Mouse (Mus musculus) CH12.LX (cell line): ENCODE data around the gene Washc3. TPM values are rescaled to one million over a fixed set of nuclear protein-coding genes. Genes with fewer than 3 reads are reported as not detected.

Source experiments
- DNase-seq: peaks from one replicate; pipeline ENCODE4 v3.0.0-alpha.2; 2013; ENCODE audit errors: extremely low read depth
- H3K27ac ChIP-seq: 2 replicates; pipeline ENCODE4 v1.5.1; 2012; ENCODE audit warnings: low read depth, mild to moderate bottlenecking, control low read depth, moderate library complexity; ENCODE audit not compliant: insufficient read depth
- H3K27me3 ChIP-seq: replicated peaks from 2 replicates; pipeline ENCODE3; 2012; ENCODE audit warnings: inconsistent platforms
- H3K36me3 ChIP-seq, 2 experiments: replicated peaks in 1 of 2; 2 replicates each; pipeline versions ENCODE3 to v1.6.1; 2012; ENCODE audit warnings: inconsistent platforms in 1 of 2, low read length in 1 of 2, mild to moderate bottlenecking in 1 of 2, mixed read lengths in 1 of 2, moderate library complexity in 1 of 2; ENCODE audit not compliant: control insufficient read depth in 1 of 2, insufficient read depth in 1 of 2
- H3K4me1 ChIP-seq, 2 experiments: 2 replicates each; pipeline ENCODE4 v1.6.1; 2012; ENCODE audit warnings: inconsistent platforms in 1 of 2, moderate library complexity in 1 of 2; ENCODE audit not compliant: insufficient read depth in 2 of 2, control insufficient read depth in 1 of 2
- H3K4me2 ChIP-seq: 2 replicates; pipeline ENCODE4 v1.6.1; 2012; ENCODE audit warnings: low read depth, mild to moderate bottlenecking, control low read depth; ENCODE audit not compliant: poor library complexity, insufficient read depth, severe bottlenecking
- H3K4me3 ChIP-seq, 3 experiments: fragments of 150-350 bp in 1 of 3; sonication (generic) in 1 of 3; replicated peaks in 1 of 3; 2 replicates each; pipeline versions ENCODE3 to v1.5.1; 2011 to 2012; ENCODE audit warnings: low read depth in 2 of 3, low read length in 2 of 3, mild to moderate bottlenecking in 2 of 3, moderate library complexity in 2 of 3, control low read depth in 1 of 3, improper control_type of control experiment in 1 of 3, inconsistent platforms in 1 of 3, mixed read lengths in 1 of 3; ENCODE audit not compliant: poor library complexity in 1 of 3
- H3K79me2 ChIP-seq: replicated peaks from 2 replicates; pipeline ENCODE4 v1.6.1; 2012; ENCODE audit warnings: mild to moderate bottlenecking, moderate library complexity; ENCODE audit not compliant: control insufficient read depth, poor library complexity, insufficient read depth, severe bottlenecking; ENCODE audit errors: extremely low read depth
- H3K9ac ChIP-seq: 2 replicates; pipeline ENCODE4 v1.6.1; 2012; ENCODE audit warnings: low read depth, mild to moderate bottlenecking, control low read depth, moderate library complexity; ENCODE audit not compliant: insufficient read depth
- H3K9me3 ChIP-seq: replicated peaks from 2 replicates; pipeline ENCODE3; 2012; ENCODE audit warnings: low read length, inconsistent platforms, mixed read lengths
- CHD2 ChIP-seq: IDR thresholded peaks from 2 replicates; pipeline ENCODE4 v1.6.1; 2011; ENCODE audit warnings: low read length, improper control_type of control experiment
- E2F4 ChIP-seq: IDR thresholded peaks from 2 replicates; pipeline ENCODE4 v1.6.1; 2011; ENCODE audit warnings: low read depth, low read length, improper control_type of control experiment; ENCODE audit not compliant: insufficient replicate concordance
- ELF1 ChIP-seq: IDR thresholded peaks from 2 replicates; pipeline ENCODE4 v1.6.1; 2014; ENCODE audit warnings: low read depth, mild to moderate bottlenecking, inconsistent platforms, low read length, improper control_type of control experiment
- EP300 ChIP-seq: IDR thresholded peaks from 2 replicates; pipeline ENCODE4 v1.6.1; 2011; ENCODE audit warnings: low read length, improper control_type of control experiment
- ETS1 ChIP-seq: conservative IDR thresholded peaks from 2 replicates; pipeline ENCODE4 v1.6.1; 2012; ENCODE audit warnings: low read depth, mild to moderate bottlenecking, inconsistent platforms, low read length, improper control_type of control experiment, moderate library complexity
- IRF4 ChIP-seq: IDR thresholded peaks from 2 replicates; pipeline ENCODE4 v1.6.1; 2014; ENCODE audit warnings: low read depth, mild to moderate bottlenecking, inconsistent platforms, low read length, improper control_type of control experiment
- MAX ChIP-seq: IDR thresholded peaks from 2 replicates; pipeline ENCODE4 v1.6.1; 2011; ENCODE audit warnings: low read length, improper control_type of control experiment
- NELFE ChIP-seq: IDR thresholded peaks from 2 replicates; pipeline ENCODE4 v1.6.1; 2011; ENCODE audit warnings: low read depth, low read length, improper control_type of control experiment
- PAX5 ChIP-seq: IDR thresholded peaks from 2 replicates; pipeline ENCODE4 v1.6.1; 2012; ENCODE audit warnings: low read length, inconsistent platforms, mixed read lengths
- RAD21 ChIP-seq: IDR thresholded peaks from 2 replicates; pipeline ENCODE4 v1.6.1; 2011; ENCODE audit warnings: low read depth, mild to moderate bottlenecking, low read length, improper control_type of control experiment, moderate library complexity
- TBP ChIP-seq: conservative IDR thresholded peaks from 2 replicates; pipeline ENCODE4 v1.6.1; 2011; ENCODE audit warnings: low read depth, low read length, improper control_type of control experiment
- TCF12 ChIP-seq: IDR thresholded peaks from 2 replicates; pipeline ENCODE4 v1.6.1; 2014; ENCODE audit warnings: low read depth, mild to moderate bottlenecking, inconsistent platforms, low read length, improper control_type of control experiment
- UBTF ChIP-seq: IDR thresholded peaks from 2 replicates; pipeline ENCODE4 v1.6.1; 2012; ENCODE audit warnings: low read depth, mild to moderate bottlenecking, inconsistent platforms, low read length, improper control_type of control experiment, moderate library complexity
- USF1 ChIP-seq: IDR thresholded peaks from 2 replicates; pipeline ENCODE4 v1.6.1; 2014; ENCODE audit warnings: low read depth, mild to moderate bottlenecking, inconsistent platforms, low read length, improper control_type of control experiment
- ZKSCAN1 ChIP-seq: IDR thresholded peaks from 2 replicates; pipeline ENCODE4 v1.6.1; 2012; ENCODE audit warnings: low read depth, inconsistent platforms, low read length, improper control_type of control experiment, borderline replicate concordance
- ZMIZ1 ChIP-seq: IDR thresholded peaks from 2 replicates; pipeline ENCODE4 v1.6.1; 2012; ENCODE audit warnings: low read depth, mild to moderate bottlenecking, inconsistent platforms, low read length, improper control_type of control experiment
- ZNF384 ChIP-seq: IDR thresholded peaks from 2 replicates; pipeline ENCODE4 v1.6.1; 2012; ENCODE audit warnings: low read depth, low read length, improper control_type of control experiment, inconsistent platforms
- dilution Hi-C: fragments of 300-500 bp; cut with MboI; formaldehyde crosslinking; loops from 2 replicates; pipeline ENCODE4 v1.14.3; 2020; ENCODE audit warnings: low sequenced_read_pairs; ENCODE audit not compliant: extremely low pct_unique_long_range_greater_than_20kb, extremely low pct_ligation_motif_present
- in situ Hi-C: fragments of 300-500 bp; cut with MboI; formaldehyde crosslinking; loops from 3 replicates; pipeline ENCODE4 v1.14.3; 2019; ENCODE audit warnings: low sequenced_read_pairs, low pct_ligation_motif_present, low pct_unique_long_range_greater_than_20kb, mixed read lengths
- polyA plus RNA-seq: library from polyadenylated mRNA; unstranded; fragments of >175 nt; gene quantifications from 2 replicates; pipeline ENCODE4 v1.2.1, GENCODE M21; 2012; ENCODE audit warnings: low read depth; ENCODE audit not compliant: insufficient read length
- total RNA-seq, 2 experiments: library from RNA; depleted of rRNA; stranded (reverse); fragments of 300-350 nt in 1 of 2; fragments of >200 nt in 1 of 2; gene quantifications; 2 replicates each; pipeline ENCODE4 v1.2.3; 2012 to 2014

The Washc3 gene
- total and polyA plus RNA-seq, 3 experiments: 65.4 to 134 (median 71.8) TPM

GRCm38 (mm10) chr10:88250300-88250699 is 49.4 kb downstream of the Washc3 start:
- no peaks in the 10 kb centered on the region for H3K79me2 ChIP-seq
- no peak overlapping the region for H3K27ac ChIP-seq
- H3K4me1 ChIP-seq: no peaks in the 10 kb centered on the region
- H3K27me3 ChIP-seq: no peaks in the 10 kb centered on the region
- dilution Hi-C loops (no loop called here), in situ Hi-C loops (no loop called here)
- peaks cover 0 to 10% of the 10 kb centered on the region in 2 experiments for H3K36me3 ChIP-seq
- H3K4me3 ChIP-seq: no peak overlapping the region
- H3K9ac ChIP-seq: no peak overlapping the region
- TF ChIP-seq PAX5 (no peak), ELF1 (no peak), USF1 (no peak), ZNF384 (no peak), ZMIZ1 (no peak), ETS1 (no peak), CHD2 (no peak), IRF4 (no peak), TCF12 (no peak), E2F4 (no peak), ZKSCAN1 (no peak)
- H3K9me3 ChIP-seq: no peaks in the 10 kb centered on the region
- no peak overlapping the region for H3K4me2 ChIP-seq
- DNase-seq: no peak

- Histone ChIP-seq H3K4me1 (no peaks in the 10 kb centered on the region), H3K79me2 (no peaks in the 10 kb centered on the region), H3K4me3 (no peak overlapping the region), H3K4me2 (no peak overlapping the region), H3K27me3 (no peaks in the 10 kb centered on the region), H3K9ac (no peak overlapping the region), H3K9me3 (no peaks in the 10 kb centered on the region), H3K27ac (no peak overlapping the region), H3K36me3 (no peaks in the 10 kb centered on the region)
- dilution Hi-C loops (no loop called here), in situ Hi-C loops (no loop called here)
- TF ChIP-seq ZNF384 (no peak), UBTF (no peak), EP300 (no peak), CHD2 (no peak), TBP (no peak), NELFE (no peak), RAD21 (no peak), MAX (no peak)
- DNase-seq: no peak
Measured at GRCm38 (mm10) chr10:88252121-88252862, 51.4 kb downstream of the Washc3 start.
